In genomic region chr4:128980890-128981832, GRCm38 (mm10) we compare ENCODE assay signal across 13 mouse cellular contexts. TPM values are rescaled to one million over a fixed set of nuclear protein-coding genes. Genes with fewer than 3 reads are reported as not detected.
DNase-seq lines count a peak whose midpoint lies in the region; ATAC-seq and TF ChIP-seq lines count a peak whose summit lies in the region.
"Had no signal": no experiment of that assay in that cellular context is flagged by ENCODE, and none has a peak within 500 bp of the region (broad histone marks: within the 10 kb centered on the region; RNA-seq: fewer than 3 reads in every experiment).

No protein-coding gene starts in this region.

- H3K4me3 ChIP-seq in C2C12 (ENCODE audit: insufficient read depth, poor library complexity, severe bottlenecking) = no peak overlapping the region
- H3K4me3 ChIP-seq: limb, embryonic 13.5 days; neural tube, embryonic 13.5 days; stomach, embryonic 15.5 days had no signal

- no peaks in the 10 kb centered on the region for H3K79me3 ChIP-seq in C2C12 (ENCODE audit: low read depth)

- H3ac ChIP-seq in C2C12 (ENCODE audit: control insufficient read depth, insufficient read length, low read depth) = no peak overlapping the region

- DNase-seq in 3T3-L1 (ENCODE audit: low read depth, low spot score) = peak; percentile 36
- DNase-seq in c-Kit-positive CD71-negative TER-119-negative erythroid progenitor cells, embryonic 14.5 days (ENCODE audit: low read depth) = peak; percentile 72
- DNase-seq in frontal cortex, adult 2 months (ENCODE audit: extremely low spot score in 1 of 2, low spot score in 1 of 2) = no peak
- no peak for DNase-seq in left cerebral cortex, adult 9 months (ENCODE audit: low spot score in 2 of 2)
- DNase-seq: adrenal gland, postnatal 25 days; gastrocnemius, postnatal 10 days had no signal

- no peaks in the 10 kb centered on the region for H3K36me3 ChIP-seq in C2C12 (ENCODE audit: control insufficient read depth, insufficient read depth)
- H3K36me3 ChIP-seq: limb, embryonic 13.5 days; neural tube, embryonic 13.5 days; stomach, embryonic 15.5 days had no signal

- no peak for TF ChIP-seq CTCF in C2C12 (IDR thresholded peaks at IDR 0.05; ENCODE audit: control insufficient read depth, insufficient read depth, insufficient read length)

- H3K27me3 ChIP-seq in C2C12 (ENCODE audit: control insufficient read depth, insufficient read depth, insufficient read length) = no peaks in the 10 kb centered on the region
- H3K27me3 ChIP-seq: limb, embryonic 13.5 days; neural tube, embryonic 13.5 days; stomach, embryonic 15.5 days had no signal

- 0 out of 2 replicates have a peak, but pooled peaks have one; percentile 32 for ATAC-seq in megakaryocyte-erythroid progenitor cell, adult 5-6 weeks (replicated peaks; ENCODE audit: low FRiP score, low TSS enrichment, poor library complexity, severe bottlenecking)
- ATAC-seq in frontal cortex, adult (ENCODE audit: low TSS enrichment) = no peak
- ATAC-seq: intestine, embryonic 16.5 days had no signal

- H3K79me2 ChIP-seq in C2C12 (ENCODE audit: control insufficient read depth, insufficient read depth) = no peaks in the 10 kb centered on the region

TF ChIP-seq in C2C12, 6 proteins besides CTCF, POLR2A, EP300 and RAD21:
- TF ChIP-seq USF1 (IDR thresholded peaks at IDR 0.05; ENCODE audit: low read depth) (no peak), MYOG (IDR thresholded peaks at IDR 0.05; ENCODE audit: control insufficient read depth, extremely low read depth, insufficient read length) (no peak), FOSL1 (IDR thresholded peaks at IDR 0.05; ENCODE audit: insufficient read depth, low read length, poor library complexity, severe bottlenecking) (no peak), MAX (IDR thresholded peaks at IDR 0.05) (peak; percentile 36), CEBPB (IDR thresholded peaks at IDR 0.05; ENCODE audit: low read depth) (no peak), MYOD1 (IDR thresholded peaks at IDR 0.05; ENCODE audit: control insufficient read depth, insufficient read length, low read depth) (peak; percentile 56)
TF ChIP-seq in C2C12: peak in this region for 2.

RNA-seq across cellular contexts. Expression of gene Ak2, which starts 10.6 kb away (rescaled TPM):
- polyA plus RNA-seq in C2C12 (2012; fragmentation: generic; extraction: Trizol) = 176 TPM
- total RNA-seq in megakaryocyte-erythroid progenitor cell, adult 5-6 weeks (2014; fragmentation: Nextera tagmentation) = 192 and 206 TPM in 2 replicates
- 179 and 181 TPM in 2 replicates for total RNA-seq in megakaryocyte-erythroid progenitor cell, adult 5-6 weeks (2017)
- polyA plus RNA-seq in frontal cortex, adult 2 months (2012; rRNA removed) = 41.8 and 42.2 TPM in 2 replicates

RNA-seq across cellular contexts. Expression of gene Azin2, which starts 18.9 kb away (rescaled TPM):
- polyA plus RNA-seq in C2C12 (2012; fragmentation: generic; extraction: Trizol) = 12.5 TPM
- not detected in 2 replicates for total RNA-seq in megakaryocyte-erythroid progenitor cell, adult 5-6 weeks (2014; fragmentation: Nextera tagmentation)
- not detected in 2 replicates for total RNA-seq in megakaryocyte-erythroid progenitor cell, adult 5-6 weeks (2017)
- 42.5 and 43.7 TPM in 2 replicates for polyA plus RNA-seq in frontal cortex, adult 2 months (2012; rRNA removed)

Comparison
In these comparisons a context has a peak if more than half of its experiments do, and no peak if none do; other contexts are left out.
1. DNase-seq: peak in 3T3-L1 (single experiment) and c-Kit-positive CD71-negative TER-119-negative erythroid progenitor cells, embryonic 14.5 days (single experiment); none in frontal cortex, adult 2 months (0 of 2) and left cerebral cortex, adult 9 months (0 of 2).